Mouse (Mus musculus) kidney, adult 11 months (tissue): ENCODE measurements at regions not wholly inside any gene's neighbourhood (a gene's known extent, or its start where the extent isn't known, plus 50 kb on each side); places are given as distances from the start of the nearest gene placed in this dataset.

ENCODE experiments used
- DNase-seq: peaks from one replicate; pipeline ENCODE4 v3.0.0; 2022

DNA sequence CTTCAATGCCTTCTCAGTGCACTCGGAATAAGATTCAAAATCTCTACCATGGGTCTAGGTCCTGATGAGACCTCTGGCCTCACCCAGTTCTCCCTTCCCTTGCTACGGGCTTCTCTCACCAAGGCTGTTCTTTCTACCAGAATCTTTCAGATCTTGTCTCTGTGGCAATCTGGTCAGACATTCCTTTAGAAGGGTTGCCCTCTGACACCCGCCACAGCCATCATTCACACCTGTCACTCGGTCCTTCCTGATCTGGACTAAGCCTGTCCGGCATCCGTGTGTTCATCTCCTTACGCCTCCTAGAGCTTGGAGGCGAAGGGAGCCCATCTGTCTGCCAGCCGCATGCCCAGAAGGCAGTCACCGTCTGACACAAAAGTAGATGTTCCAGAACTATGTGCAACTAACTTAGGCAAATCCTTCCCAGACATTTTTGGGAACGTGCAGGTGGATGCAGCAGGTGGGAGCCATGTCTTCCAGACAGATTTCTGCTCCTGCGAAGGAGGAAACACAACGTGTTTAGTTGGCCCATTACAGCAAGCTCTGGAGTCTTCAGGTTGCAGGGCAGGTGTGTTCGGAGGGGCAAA is 77.7 kb downstream of the Fam76b start:
- no peak for DNase-seq

DNA sequence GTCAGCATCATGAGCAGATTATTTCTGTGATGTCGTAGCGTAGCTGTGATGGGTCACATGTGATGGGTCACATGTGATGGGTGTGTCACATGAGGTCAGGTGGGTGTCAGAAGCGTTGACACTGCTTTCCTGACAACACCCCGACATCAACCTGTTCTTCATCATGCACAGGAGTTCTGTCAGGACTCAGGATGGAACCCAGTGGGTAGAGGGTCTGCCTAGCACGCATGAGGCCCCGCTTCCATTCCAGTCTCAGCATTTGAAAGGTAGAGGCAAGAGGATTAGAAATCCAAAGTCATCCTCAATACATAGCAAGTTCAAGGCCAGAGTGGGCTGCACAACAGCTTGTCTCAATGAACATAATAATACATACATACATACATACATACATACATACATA is 79.2 kb downstream of the Fam76b start:
- no peak for DNase-seq

DNA sequence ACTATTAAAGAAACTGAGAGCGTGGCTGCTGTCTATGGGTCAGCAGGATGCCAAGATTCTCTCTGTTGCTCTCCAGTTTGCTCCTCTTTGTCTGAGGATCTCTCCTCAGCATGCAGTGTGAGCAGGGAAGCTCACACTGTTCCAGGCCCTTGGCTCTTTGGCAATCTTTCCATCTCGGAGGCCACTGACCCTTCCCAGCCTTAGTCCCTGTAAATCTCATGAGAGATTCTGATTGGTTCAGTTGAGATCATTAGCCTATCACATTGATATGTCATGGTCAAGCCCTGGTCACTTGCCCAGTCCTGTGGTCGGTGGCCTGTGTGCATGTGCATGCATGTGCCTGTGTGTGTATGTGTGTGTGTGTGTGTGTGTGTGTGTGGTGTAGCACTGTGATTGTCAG is 82.1 kb downstream of the Fam76b start:
- no peak for DNase-seq

DNA sequence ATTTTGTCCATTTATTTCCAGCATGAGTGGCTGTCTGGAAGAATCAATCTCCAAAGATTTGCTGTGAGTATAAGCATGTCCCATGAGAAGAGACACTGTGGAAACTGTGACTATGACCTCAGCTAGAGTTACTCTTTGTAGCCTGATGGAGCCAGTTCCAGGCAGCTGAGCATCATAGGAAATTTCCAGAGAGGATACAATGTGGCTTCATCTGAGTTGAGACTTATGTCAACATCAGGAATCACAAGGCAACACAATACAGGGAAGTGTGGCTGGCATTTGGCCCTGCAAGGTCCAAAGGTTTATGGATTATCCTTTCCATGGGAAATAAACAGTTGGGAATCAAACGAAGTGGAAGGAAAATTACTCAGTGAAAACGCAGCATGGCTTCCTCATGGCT is 82.6 kb downstream of the Fam76b start:
- peak; percentile 52 for DNase-seq

DNA sequence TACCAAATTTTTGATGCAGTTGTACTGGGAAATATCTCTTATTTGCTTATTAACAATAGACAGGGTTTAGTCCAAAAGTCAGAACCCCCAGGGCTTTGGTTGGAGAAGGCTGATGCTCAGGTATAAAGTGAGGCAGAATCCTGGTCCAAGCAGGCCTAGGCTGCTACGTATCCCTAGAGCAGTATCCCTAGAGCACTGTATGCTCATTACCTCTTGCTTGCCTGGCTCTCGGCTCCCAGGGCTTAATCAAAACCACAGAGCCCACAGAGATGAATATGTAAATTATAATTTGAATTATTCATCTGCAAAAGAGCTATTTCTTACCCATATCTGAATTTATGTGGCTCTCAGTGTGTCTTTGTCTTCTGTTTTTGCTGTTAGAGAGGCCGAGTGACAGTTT is 85.9 kb downstream of the Fam76b start:
- DNase-seq: no peak

DNA sequence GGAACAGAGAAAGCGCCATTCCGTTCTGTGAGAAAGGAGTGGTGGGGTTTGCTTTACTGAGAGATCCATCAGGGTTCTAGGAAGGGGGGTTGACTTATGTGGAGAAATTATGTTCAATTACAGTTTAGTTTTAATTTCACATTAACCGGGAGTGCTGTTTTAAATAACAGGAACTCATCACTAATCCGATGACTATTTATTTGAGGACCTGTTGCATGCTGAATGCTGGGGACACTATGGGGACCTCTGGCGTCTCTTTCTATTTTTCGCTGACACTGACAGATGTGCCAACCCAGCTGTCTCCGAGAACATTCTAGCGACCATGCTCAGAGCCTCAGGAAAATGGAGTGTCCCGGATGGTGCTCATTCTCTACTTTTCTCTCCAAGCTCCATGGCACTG is 86.6 kb downstream of the Fam76b start:
- no peak for DNase-seq

DNA sequence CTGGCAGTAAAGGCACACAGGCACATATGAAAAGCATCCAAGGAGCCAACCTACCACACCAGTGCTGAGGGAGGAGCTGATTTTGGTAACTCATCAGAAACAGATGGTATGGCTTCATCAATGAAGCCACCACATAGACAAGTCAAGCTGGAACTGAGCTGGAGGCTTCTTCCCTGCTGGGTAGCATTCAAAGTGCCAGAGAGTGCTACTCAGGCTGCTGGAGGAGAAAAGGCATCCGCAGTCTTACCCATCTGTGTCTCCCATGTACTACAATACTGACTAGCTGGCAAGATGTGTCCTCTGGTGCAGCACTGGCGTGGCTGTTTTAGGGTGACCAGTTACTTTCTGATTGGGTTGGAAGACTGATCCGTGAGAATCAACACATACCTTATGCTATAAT is 87.3 kb downstream of the Fam76b start:
- DNase-seq: no peak

DNA sequence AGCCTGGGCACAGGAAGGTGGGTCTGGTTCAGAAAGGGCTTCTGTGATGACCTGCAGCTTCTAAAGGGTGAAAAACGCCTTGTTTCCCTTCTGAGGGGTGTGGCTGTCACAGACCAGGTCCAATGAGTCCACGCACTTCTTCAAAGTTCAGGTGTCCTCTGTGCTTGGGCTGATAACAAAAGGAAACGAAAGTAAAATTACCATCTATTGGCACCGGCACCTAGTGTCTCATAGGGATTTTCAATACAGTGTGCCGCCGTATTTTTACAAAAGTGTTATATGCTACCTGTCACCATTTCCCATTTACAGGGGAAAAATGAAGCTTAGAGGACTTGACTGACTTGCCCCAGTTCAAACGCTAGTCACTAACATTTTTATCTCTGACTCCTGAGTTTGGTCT is 89.3 kb downstream of the Fam76b start:
- DNase-seq: no peak

DNA sequence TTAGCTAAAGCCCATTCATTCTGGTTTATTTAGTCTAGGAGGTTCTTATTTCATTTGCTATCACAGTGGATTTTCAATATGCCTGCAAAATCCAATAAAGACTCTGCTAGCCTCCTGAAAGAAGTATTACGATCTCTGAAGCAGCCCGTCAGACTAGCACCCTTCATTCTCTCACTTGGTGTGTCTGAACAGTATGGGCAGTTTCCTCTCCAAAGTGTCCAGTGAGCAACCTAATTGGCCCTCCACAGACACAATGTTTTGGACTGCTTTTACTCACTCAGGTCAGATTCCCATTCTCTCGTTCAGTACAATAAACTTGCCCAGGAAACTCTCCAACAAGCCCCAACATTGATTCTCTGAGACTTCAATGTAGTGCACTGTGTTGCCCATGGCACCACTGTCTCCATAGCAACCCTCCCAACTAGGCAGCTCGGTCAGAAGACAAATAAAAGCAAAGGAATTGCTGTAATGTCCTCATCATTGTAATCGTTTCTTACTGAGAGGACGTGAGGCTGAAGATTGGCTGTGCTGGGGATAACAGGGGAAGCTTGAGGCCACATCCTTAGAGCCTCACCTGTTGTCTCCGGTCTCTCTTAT is 91.2 kb downstream of the Fam76b start:
- no peak for DNase-seq

DNA sequence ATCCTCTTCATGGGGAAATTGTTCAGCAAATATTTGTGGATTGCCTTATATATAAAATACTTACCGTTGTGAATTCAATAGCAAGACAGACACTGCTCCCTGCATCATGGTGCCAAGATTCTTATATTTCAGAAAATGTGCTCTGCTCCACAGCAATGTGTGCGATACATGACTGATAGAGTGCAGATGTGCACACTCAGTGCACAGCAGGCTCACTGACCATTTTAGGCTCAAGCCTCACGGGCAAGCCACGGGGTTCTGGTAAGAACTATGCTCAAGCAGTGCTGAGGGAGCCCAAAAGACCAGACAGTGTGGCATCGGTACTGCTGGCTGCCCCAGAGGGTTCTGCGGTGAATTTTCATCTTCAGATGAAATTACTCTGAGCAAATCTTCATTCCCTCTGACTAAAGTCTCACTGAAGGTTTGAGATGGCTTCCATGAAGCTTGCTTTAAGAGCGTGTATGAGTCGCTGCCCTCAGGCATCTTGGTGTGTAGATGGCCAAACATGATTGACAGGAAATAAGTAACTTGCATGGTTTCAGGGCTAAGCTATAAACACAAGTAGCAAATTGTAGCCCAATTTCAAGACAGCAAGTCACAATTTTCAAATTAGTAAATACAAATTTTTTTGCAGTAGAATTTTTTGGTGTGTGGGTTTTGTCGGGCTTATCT is 92.4 kb downstream of the Fam76b start:
- DNase-seq: no peak

DNA sequence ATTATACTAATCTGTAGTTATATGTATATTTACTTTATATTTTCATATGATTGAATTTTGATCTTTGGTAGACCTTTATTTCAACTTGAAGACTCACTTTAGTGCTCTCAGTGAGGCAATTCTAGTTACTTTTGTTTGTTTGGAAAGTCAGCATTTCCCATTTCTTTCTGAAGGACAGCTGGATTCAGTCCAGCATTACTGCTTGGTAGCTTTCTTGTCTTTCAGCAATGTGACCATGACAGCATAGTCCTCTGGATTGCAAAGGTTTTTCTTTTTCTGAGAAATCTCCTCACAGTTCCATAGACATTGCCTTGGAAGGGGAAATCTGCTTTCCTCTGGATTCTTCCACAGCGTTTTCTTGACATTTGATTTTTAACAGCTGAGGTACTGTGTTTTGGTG is 93.1 kb downstream of the Fam76b start:
- no peak for DNase-seq

DNA sequence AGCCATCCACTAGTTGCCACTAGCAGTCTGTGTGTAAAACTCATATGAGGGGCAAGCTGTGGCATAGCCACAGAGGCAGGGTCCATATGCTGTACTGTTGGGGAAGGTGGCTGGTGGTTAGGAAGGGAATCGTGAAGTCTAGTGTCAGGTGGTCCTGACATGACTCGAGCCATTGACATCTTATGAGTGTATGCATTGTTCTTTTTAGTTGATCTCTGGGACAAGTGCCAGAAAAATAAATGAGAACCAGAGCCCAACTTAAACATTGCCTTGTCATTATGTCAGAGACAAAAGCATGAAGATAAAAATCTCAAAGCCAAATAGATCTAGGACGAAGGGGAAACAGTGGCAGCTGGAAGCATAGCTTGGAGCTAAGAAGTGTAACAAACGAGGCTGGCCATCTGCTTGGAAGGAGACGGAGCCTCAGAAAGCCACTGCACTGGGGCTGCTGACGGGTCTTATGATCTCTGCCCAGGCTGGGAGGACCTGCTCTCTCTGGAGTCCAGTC is 104.5 kb downstream of the Fam76b start:
- no peak for DNase-seq

DNA sequence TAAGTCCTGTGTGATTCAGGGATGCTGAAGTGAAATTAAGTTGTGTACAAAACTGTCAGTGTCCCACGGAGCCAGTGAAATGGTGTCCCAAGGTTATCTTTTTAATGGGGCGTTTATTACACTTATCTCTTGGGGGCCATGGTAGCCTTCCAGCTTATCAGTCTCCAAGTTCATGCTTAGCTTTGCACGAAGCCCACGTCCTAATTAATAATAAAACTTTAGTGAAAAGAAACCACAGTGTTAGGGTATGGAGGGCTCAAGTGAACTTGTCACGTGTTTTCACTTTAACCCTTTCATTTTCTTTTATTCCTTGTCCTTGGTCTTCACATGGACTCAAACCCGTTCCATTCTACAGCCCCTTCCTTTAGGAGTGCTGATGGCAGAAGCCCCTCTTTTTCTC is 105.9 kb downstream of the Fam76b start:
- DNase-seq: no peak

DNA sequence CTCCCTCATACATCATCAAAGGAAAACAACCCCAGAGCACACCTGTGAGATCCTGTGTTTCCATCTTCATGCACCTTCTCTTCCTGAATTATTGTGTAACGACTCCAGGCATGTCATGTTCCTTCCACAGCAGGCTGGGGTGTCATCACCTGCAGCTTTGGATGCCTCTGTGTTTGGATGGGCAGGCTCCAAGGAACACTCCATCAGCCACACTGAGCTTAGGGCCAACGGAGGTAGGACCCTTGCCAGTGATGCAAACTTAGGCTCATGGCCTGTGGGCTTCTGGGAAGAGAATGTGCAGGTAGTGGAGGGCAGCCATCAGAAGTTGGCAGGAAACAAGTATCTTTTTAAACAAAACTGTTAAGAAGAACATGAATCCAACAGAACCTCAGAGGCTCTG is 109.8 kb downstream of the Fam76b start:
- no peak for DNase-seq

DNA sequence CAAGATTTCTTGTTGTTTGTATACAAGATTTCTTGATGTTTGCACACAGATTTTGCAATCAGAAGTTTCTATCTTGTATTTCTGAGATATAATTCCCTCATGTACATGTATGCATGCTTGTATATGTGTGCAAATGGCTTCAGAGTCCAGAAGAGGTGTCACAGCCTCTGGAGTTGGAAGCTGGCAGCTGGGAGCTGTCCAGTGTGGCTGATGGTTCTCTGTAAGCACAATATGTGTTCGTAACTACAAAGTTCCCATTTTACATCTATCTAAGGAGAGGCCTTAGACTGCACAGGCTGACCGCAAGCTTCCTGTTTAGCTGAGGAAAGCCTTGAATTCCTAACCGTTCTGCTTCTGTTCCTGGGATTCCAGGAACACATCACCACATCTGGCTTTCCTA is 119.0 kb downstream of the Fam76b start:
- DNase-seq: no peak

DNA sequence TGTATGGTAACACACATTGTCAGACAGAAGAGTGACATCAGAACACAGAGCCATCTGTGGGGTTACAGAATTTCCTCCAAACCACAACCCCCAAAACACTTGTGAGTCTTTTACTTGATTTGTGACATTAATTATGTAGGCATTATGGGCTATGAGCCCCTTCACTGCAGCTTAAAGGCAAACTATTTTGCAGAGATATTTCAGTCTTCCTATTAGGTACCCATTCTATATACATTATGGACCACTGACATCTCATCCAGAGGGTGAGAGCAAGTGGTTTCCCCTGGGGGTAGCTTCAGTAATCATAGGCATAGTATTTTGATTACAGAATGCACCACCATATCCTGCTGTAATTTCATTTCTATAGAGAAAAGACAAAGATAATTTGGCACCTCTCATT is 124.6 kb downstream of the Fam76b start:
- no peak for DNase-seq

DNA sequence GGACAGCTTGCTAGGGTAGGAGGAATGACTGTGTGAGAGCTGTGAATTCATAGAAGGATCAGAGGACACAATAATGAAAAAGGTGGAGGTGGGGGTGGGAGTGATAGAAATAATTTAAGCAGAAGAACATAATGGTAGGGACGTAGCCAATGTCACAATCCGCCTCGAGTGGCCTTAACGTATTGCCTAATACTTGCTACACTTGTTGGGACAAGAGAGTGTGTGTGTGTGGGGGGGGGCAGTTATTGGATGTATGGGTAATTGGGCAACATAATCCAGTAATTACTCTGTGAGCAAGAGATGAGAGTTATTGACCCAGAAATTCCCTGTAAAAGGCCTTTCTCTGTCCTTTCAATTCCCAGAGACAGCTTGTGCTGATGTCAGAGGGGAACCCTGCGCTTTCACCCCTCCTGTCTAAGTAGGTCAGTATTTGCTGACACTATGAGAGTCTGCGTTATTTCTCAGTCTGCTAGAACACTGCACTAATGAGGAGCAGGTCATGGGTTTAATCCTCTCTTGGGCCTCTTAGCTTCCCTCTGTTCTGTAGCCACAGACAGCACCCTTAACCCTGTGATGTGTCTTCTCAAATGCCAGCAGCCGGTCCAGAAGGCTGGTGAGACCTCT is 135.7 kb downstream of the Fam76b start:
- no peak for DNase-seq

DNA sequence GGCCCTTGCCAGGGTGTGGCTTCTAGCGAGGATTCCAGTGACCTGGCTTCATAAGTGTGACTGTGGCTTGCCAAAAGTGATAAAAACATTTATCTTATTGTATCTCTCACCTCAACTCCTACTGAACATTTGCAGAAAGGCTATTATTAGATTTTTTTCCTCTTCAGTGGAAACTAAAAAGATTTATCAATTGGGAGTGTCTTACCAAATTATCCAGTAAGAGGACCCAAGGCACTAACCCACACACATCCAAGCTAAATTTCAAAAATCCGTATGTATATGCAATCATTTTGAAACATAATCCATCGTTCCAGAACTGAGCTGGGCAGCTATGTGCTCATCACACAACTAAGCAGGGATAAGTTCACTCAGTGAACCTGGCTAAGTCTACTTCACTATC is 136.3 kb downstream of the Fam76b start:
- no peak for DNase-seq

DNA sequence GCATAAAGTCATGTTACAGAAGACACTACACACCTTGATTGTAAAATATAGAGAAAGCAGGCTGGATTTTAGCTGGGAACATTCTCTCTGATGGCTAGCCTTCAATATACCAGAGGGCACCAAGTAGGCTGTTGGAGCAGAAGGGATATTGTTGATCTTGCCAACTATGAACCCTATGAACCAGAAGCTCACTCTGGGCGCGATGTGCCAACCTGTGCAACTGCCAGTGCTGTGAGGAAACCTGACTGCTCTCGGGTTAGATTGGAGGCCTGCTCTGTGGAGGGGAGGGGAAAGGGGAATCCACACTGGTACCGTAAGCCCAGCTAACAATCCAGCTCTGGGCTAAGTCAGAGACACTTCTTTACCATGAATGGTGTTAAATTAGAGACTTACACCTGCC is 136.7 kb downstream of the Fam76b start:
- DNase-seq: no peak

DNA sequence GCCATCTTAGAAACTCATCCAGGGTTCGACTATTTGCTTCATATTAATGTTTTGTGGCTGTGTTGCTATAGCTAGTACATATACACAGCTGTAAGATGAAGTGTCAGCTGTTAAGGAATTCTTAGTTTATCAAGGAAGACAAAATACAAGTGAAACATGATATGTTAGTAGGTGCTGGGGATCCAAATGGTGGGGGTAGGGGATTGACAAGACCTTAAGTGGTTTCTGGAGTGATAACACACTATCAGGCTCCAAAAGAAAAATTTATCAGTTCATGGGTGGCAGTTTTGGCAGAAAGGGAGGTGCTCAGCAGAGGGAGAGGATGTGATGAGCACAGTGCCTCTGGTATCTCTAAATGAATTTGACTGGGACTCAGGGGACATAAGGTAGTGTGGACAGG is 138.7 kb downstream of the Fam76b start:
- DNase-seq: no peak

DNA sequence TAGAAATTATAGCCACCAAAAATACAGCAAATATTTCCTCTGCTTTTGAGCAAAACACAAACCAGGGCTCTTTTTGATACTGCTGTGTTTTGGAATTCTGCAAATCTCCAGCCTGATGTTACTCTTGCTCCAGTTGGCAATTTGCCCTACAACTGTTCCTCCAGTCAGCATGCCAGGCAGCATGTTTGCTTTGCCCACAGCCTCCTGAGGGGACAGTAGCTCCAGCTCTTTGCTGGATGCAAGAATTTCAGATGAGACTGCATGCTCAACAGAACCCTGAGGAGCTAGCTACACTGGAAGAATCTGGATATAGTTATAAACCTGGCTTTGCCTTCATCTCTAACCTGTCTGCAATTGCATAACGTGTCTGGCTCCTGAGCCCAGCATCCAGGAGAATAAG is 141.7 kb downstream of the Fam76b start:
- DNase-seq: peak; percentile 23

DNA sequence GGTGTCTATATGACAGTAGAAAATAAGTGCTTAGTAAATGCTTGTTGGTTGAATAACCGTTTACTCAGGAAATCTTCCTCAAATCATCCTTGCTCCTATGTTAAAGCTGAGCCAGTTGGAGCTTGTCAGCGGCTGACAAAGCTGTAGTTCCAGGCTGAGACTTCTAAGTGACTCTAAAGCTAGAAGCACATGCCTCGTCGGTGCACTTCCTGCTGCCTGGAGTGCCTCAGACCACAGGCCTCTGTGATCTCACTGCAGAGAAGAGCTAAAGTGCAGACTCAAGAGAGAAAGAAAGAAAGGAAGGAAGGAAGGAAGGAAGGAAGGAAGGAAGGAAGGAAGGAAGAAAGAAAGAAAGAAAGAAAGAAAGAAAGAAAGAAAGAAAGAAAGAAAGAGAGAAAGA is 146.1 kb downstream of the Fam76b start:
- no peak for DNase-seq

DNA sequence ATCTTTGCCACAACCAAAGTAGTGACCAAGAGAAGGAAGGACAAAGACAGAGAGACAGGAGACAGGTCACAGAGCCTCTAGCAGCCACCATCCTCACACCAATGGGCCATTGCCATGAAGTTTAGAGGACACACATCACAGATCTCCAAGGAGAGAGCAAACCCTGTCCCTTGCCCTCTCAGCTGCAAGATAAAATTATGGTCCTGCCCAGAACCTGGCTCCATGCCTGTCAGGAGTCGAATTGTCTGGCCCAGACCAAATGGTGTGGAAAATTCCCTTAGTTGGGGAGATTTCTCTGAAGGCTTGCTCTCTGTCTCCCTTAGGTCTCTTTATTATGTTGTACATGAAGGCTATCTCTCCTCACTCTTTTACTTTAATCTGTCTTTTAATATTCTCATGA is 147.4 kb downstream of the Fam76b start:
- DNase-seq: peak; percentile 27

DNA sequence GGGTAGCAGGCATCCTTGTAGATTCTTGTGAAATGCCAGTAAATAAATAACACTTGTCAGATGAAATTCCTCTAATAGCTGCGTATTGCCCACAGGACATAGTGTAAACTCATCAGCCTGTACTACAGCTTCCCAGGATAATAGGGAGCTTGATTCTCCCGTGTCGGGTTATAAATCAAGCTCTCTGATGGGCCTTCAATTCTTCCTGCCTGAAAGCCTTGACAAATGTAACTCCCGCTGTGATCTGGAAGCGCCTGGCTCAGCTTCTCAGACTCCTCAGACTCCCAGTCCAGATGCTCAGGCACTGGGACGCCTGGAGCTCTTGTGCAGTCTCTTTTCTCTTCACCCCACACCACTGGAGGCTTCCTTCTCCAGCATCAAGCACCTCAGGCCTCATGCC is 151.3 kb downstream of the Fam76b start:
- no peak for DNase-seq
